Mouse (Mus musculus) adrenal gland, postnatal 36 days (tissue): Measurements from ENCODE around the gene Tmem183a. TPM values are rescaled to one million over a fixed set of nuclear protein-coding genes. Genes with fewer than 3 reads are reported as not detected.

Experiments
- DNase-seq, 2 experiments: peaks; one replicate each; pipeline ENCODE4 v3.0.0; 2021; ENCODE audit warnings: mixed read lengths in 1 of 2
- total RNA-seq, 2 experiments: library from RNA; stranded (reverse); gene quantifications; 2 replicates each; pipeline ENCODE4 v1.2.3; 2021

Gene Tmem183a
- total RNA-seq, 2 experiments from 2014 or later: 49.2 to 52.6 TPM

- peak; percentile 76 to 88 for DNase-seq
These were observed 17.5 kb downstream of the Tmem183a start for GRCm38 (mm10) chr1:134344005-134344950.

GRCm38 (mm10) chr1:134343567-134343966 lies 18.2 kb downstream of the Tmem183a start:
- no peak for DNase-seq

- no peak for DNase-seq
These were observed 18.9 kb downstream of the Tmem183a start for GRCm38 (mm10) chr1:134342781-134343310.

- DNase-seq: no peak
These were observed 19.5 kb downstream of the Tmem183a start for GRCm38 (mm10) chr1:134342278-134342664.

GRCm38 (mm10) chr1:134341641-134342277 lies 20.0 kb downstream of the Tmem183a start:
- no peak for DNase-seq

GRCm38 (mm10) chr1:134339757-134340619 lies 21.8 kb downstream of the Tmem183a start:
- DNase-seq: no peak

- no peak for DNase-seq
These were observed 22.6 kb downstream of the Tmem183a start for GRCm38 (mm10) chr1:134339162-134339561.

GRCm38 (mm10) chr1:134336958-134337710 lies 24.6 kb downstream of the Tmem183a start:
- DNase-seq: peak; percentile 17 to 35

- DNase-seq: no peak
These were observed 25.6 kb downstream of the Tmem183a start for GRCm38 (mm10) chr1:134335924-134336810.

GRCm38 (mm10) chr1:134335211-134335923 lies 26.4 kb downstream of the Tmem183a start:
- no peak for DNase-seq

- no peak for DNase-seq
These were observed 27.5 kb downstream of the Tmem183a start for GRCm38 (mm10) chr1:134334111-134334827.

GRCm38 (mm10) chr1:134333371-134334110 lies 28.2 kb downstream of the Tmem183a start:
- DNase-seq: no peak

GRCm38 (mm10) chr1:134332770-134333271 lies 29.0 kb downstream of the Tmem183a start, which contains the start of gene Ppfia4:
TSS of gene Ppfia4 (minus strand) at chr1:134332928.
- DNase-seq: peak; percentile 20 to 50

- peak; percentile 82 to 83 for DNase-seq
These were observed 29.7 kb downstream of the Tmem183a start for GRCm38 (mm10) chr1:134331879-134332635.

GRCm38 (mm10) chr1:134326841-134327346 lies 34.9 kb downstream of the Tmem183a start:
- DNase-seq: no peak

GRCm38 (mm10) chr1:134322591-134322990 lies 39.2 kb downstream of the Tmem183a start:
- peak; percentile 33 to 61 for DNase-seq
